In genomic region chr14:77825121-77825520, GRCm38 (mm10) we compare ENCODE assay signal across 17 mouse cellular contexts. TPM values are rescaled to one million over a fixed set of nuclear protein-coding genes. Genes with fewer than 3 reads are reported as not detected.
DNase-seq lines count a peak whose midpoint lies in the region; ATAC-seq and TF ChIP-seq lines count a peak whose summit lies in the region.
"Had no signal": no experiment of that assay in that cellular context is flagged by ENCODE, and none has a peak within 500 bp of the region (broad histone marks: within the 10 kb centered on the region; RNA-seq: fewer than 3 reads in every experiment).

No protein-coding gene starts in this region.

- no peak overlapping the region for H3K4me2 ChIP-seq in liver, postnatal 0 days (ENCODE audit: low read depth, low read length)
- H3K4me2 ChIP-seq: hindbrain, embryonic 12.5 days; midbrain, embryonic 12.5 days had no signal

- H3K9me3 ChIP-seq in liver, postnatal 0 days (ENCODE audit: low read length): no peaks in the 10 kb centered on the region
- H3K9me3 ChIP-seq: hindbrain, embryonic 12.5 days; midbrain, embryonic 12.5 days had no signal

- H3K4me1 ChIP-seq in liver, postnatal 0 days (ENCODE audit: insufficient read depth): no peaks in the 10 kb centered on the region
- H3K4me1 ChIP-seq: hindbrain, embryonic 12.5 days; midbrain, embryonic 12.5 days had no signal

- peak; percentile 33; the same call in 1 of the 2 replicates for ATAC-seq in liver, postnatal 0 days
- ATAC-seq in granulocyte monocyte progenitor cell, adult 5-6 weeks (replicated peaks; ENCODE audit: poor library complexity, severe bottlenecking): peak; percentile 98
- ATAC-seq in neutrophil, adult 5-6 weeks (ENCODE audit: extremely low read depth, insufficient number of reproducible peaks, low FRiP score, poor library complexity, severe bottlenecking): peak; percentile 100
- ATAC-seq: forebrain, postnatal 0 days; inflammation-experienced regulatory T-cells, adult 6 months had no signal

- H3K27ac ChIP-seq in liver, postnatal 0 days (ENCODE audit: low read depth): no peak overlapping the region
- H3K27ac ChIP-seq: hindbrain, embryonic 12.5 days; midbrain, embryonic 12.5 days had no signal

- peak; percentile 37 for DNase-seq in liver, postnatal 0 days
- no peak for DNase-seq in liver
- DNase-seq in T-cell, adult 2 months (ENCODE audit: low spot score): peak; percentile 13
- no peak for DNase-seq in adipocyte (ENCODE audit: low spot score)
- no peak for DNase-seq in cerebellum, postnatal 36 days
- DNase-seq: cerebellum, adult 18-20 months; forebrain, postnatal 0 days; heart, adult 18-20 months; layer of hippocampus, postnatal 36 days; right cerebral cortex, adult 18-20 months; thymus, postnatal 4 days had no signal

- H3K9ac ChIP-seq in liver, postnatal 0 days (replicated peaks): no peak overlapping the region
- H3K9ac ChIP-seq: forebrain, postnatal 0 days; hindbrain, embryonic 12.5 days; midbrain, embryonic 12.5 days had no signal

- TF ChIP-seq CTCF in liver, postnatal 0 days (IDR thresholded peaks at IDR 0.05; ENCODE audit: low read depth): no peak

- H3K36me3 ChIP-seq in liver, postnatal 0 days (replicated peaks; ENCODE audit: insufficient read depth, low read length): no peaks in the 10 kb centered on the region; the same call in 1 of the 2 replicates
- H3K36me3 ChIP-seq: hindbrain, embryonic 12.5 days had no signal

- H3K27me3 ChIP-seq in liver, postnatal 0 days (ENCODE audit: insufficient read depth, low read length): no peaks in the 10 kb centered on the region
- H3K27me3 ChIP-seq: hindbrain, embryonic 12.5 days; midbrain, embryonic 12.5 days had no signal

- 76% methylated on average over 6 of the region's 6 CpGs for WGBS in liver, postnatal 0 days (ENCODE audit: insufficient replicate concordance)

- 0 out of 2 replicates have a peak, but pooled peaks have one; percentile 9 for TF ChIP-seq EP300 in liver, postnatal 0 days (IDR thresholded peaks at IDR 0.05; ENCODE audit: low read depth)

- H3K4me3 ChIP-seq in liver, postnatal 0 days (ENCODE audit: low read depth, low read length): no peak overlapping the region
- H3K4me3 ChIP-seq: hindbrain, embryonic 12.5 days; midbrain, embryonic 12.5 days had no signal

RNA-seq across cellular contexts. Expression of gene Dnajc15, which starts 49.8 kb away (rescaled TPM):
- 68.5 and 70.1 TPM in 2 replicates for polyA plus RNA-seq in liver, postnatal 0 days (2015; fragmentation: Nextera tagmentation; extraction: Ambion mirVana)
- total RNA-seq in granulocyte monocyte progenitor cell, adult 5-6 weeks (2014; fragmentation: Nextera tagmentation): 49.6 and 64.2 TPM in 2 replicates
- 64.1 and 102 TPM in 2 replicates for total RNA-seq in granulocyte monocyte progenitor cell, adult 5-6 weeks (2017)
- 10.1 and 21.5 TPM in 2 replicates for total RNA-seq in neutrophil, adult 5-6 weeks (2017)
- total RNA-seq: MEL had no signal

Comparison
In these comparisons a context has a peak if more than half of its experiments do, and no peak if none do; other contexts are left out.
1. DNase-seq: peak in liver, postnatal 0 days (single experiment) and T-cell, adult 2 months (single experiment); none in liver (single experiment), adipocyte (single experiment) and cerebellum, postnatal 36 days (0 of 2).
2. ATAC-seq: peak in every context shown above with its lines; median percentile 100 in neutrophil, adult 5-6 weeks; 98 in granulocyte monocyte progenitor cell, adult 5-6 weeks; 33 in liver, postnatal 0 days.